Mouse (Mus musculus): ENCODE measurements at regions not wholly inside any gene's neighbourhood (a gene's known extent, or its start where the extent isn't known, plus 50 kb on each side); places are given as distances from the start of the nearest gene placed in this dataset.

GRCm38 (mm10) chr17:4175006-4175405 lies 478.9 kb upstream of the Nox3 start:
- TF ChIP-seq POLR2A (IDR thresholded peaks at IDR 0.05; ENCODE audit: borderline replicate concordance, extremely low read depth, low read depth, low read length), result no peak
- TF ChIP-seq CTCF (IDR thresholded peaks at IDR 0.05; ENCODE audit: insufficient read depth, low read length), result no peak
